ENCODE assay signal across 14 mouse cellular contexts in genomic region chr9:61000232-61000631, GRCm38 (mm10).
"Had no signal": no experiment of that assay in that cellular context is flagged by ENCODE, and none has a peak within 500 bp of the region (broad histone marks: within the 10 kb centered on the region; RNA-seq: fewer than 3 reads in every experiment).

No protein-coding gene starts in this region.

- H3K27me3 ChIP-seq: neural tube, embryonic 12.5 days had no signal

- H3K4me2 ChIP-seq: liver, embryonic 13.5 days; neural tube, embryonic 12.5 days; neural tube, embryonic 15.5 days had no signal

- H3K9me3 ChIP-seq: liver, embryonic 13.5 days; neural tube, embryonic 12.5 days; neural tube, embryonic 15.5 days had no signal

- H3K27ac ChIP-seq: kidney, postnatal 0 days; left cerebral cortex, adult 2 months; liver, embryonic 13.5 days; neural tube, embryonic 12.5 days; neural tube, embryonic 15.5 days had no signal

- H3K36me3 ChIP-seq: liver, embryonic 13.5 days; neural tube, embryonic 12.5 days; neural tube, embryonic 15.5 days had no signal

- H3K4me1 ChIP-seq: liver, embryonic 13.5 days had no signal

- H3K9ac ChIP-seq: liver, embryonic 13.5 days; neural tube, embryonic 12.5 days; neural tube, embryonic 15.5 days had no signal

- DNase-seq: kidney, adult 2 months; kidney, postnatal 25 days; layer of hippocampus, postnatal 36 days; liver, embryonic 13.5 days; lung, adult 2 months; lung, postnatal 14 days; lung, postnatal 4 days; thymus, adult 18-20 months; thymus, postnatal 36 days had no signal

- ATAC-seq: intestine, postnatal 0 days had no signal

- H3K4me3 ChIP-seq: left cerebral cortex, adult 2 months; liver, embryonic 13.5 days; neural tube, embryonic 12.5 days; neural tube, embryonic 15.5 days had no signal
